Mouse (Mus musculus): ENCODE measurements around the gene Klhl6. TPM values are rescaled to one million over a fixed set of nuclear protein-coding genes. Genes with fewer than 3 reads are reported as not detected.
A peak's percentile ranks its signal among the peaks of the same experiment; 100 is the strongest.

The Klhl6 gene
- polyA plus RNA-seq, 1 experiment: 3.8 TPM

GRCm38 (mm10) chr16:19967897-19968392, 14.9 kb downstream of the Klhl6 start:
- no peak for TF ChIP-seq POLR2A (IDR thresholded peaks at IDR 0.05; ENCODE audit: borderline replicate concordance, extremely low read depth, insufficient read depth, insufficient read length, poor library complexity, severe bottlenecking)
- no peak for TF ChIP-seq CTCF (IDR thresholded peaks at IDR 0.05; ENCODE audit: borderline replicate concordance, extremely low read depth, insufficient read depth, insufficient read length)
- DNase-seq (ENCODE audit: low read depth): no peak

- TF ChIP-seq CTCF (IDR thresholded peaks at IDR 0.05; ENCODE audit: borderline replicate concordance, extremely low read depth, insufficient read depth, insufficient read length) (no peak), POLR2A (IDR thresholded peaks at IDR 0.05; ENCODE audit: borderline replicate concordance, extremely low read depth, insufficient read depth, insufficient read length, poor library complexity, severe bottlenecking) (no peak)
- no peak for DNase-seq (ENCODE audit: low read depth)
Measured at GRCm38 (mm10) chr16:19966976-19967375, 15.9 kb downstream of the Klhl6 start.

- no peak for DNase-seq (ENCODE audit: low read depth)
- TF ChIP-seq POLR2A (IDR thresholded peaks at IDR 0.05; ENCODE audit: borderline replicate concordance, extremely low read depth, insufficient read depth, insufficient read length, poor library complexity, severe bottlenecking) (no peak), CTCF (IDR thresholded peaks at IDR 0.05; ENCODE audit: borderline replicate concordance, extremely low read depth, insufficient read depth, insufficient read length) (no peak)
Measured at GRCm38 (mm10) chr16:19966437-19966836, 16.4 kb downstream of the Klhl6 start.

- no peak for DNase-seq (ENCODE audit: low read depth)
- TF ChIP-seq POLR2A (IDR thresholded peaks at IDR 0.05; ENCODE audit: borderline replicate concordance, extremely low read depth, insufficient read depth, insufficient read length, poor library complexity, severe bottlenecking): no peak
- TF ChIP-seq CTCF (IDR thresholded peaks at IDR 0.05; ENCODE audit: borderline replicate concordance, extremely low read depth, insufficient read depth, insufficient read length): no peak
Measured at GRCm38 (mm10) chr16:19962951-19963350, 19.9 kb downstream of the Klhl6 start.

- DNase-seq (ENCODE audit: low read depth): no peak
- no peak for TF ChIP-seq CTCF (IDR thresholded peaks at IDR 0.05; ENCODE audit: borderline replicate concordance, extremely low read depth, insufficient read depth, insufficient read length)
- no peak for TF ChIP-seq POLR2A (IDR thresholded peaks at IDR 0.05; ENCODE audit: borderline replicate concordance, extremely low read depth, insufficient read depth, insufficient read length, poor library complexity, severe bottlenecking)
Measured at GRCm38 (mm10) chr16:19961070-19961469, 21.8 kb downstream of the Klhl6 start.

- TF ChIP-seq CTCF (IDR thresholded peaks at IDR 0.05; ENCODE audit: borderline replicate concordance, extremely low read depth, insufficient read depth, insufficient read length) (no peak), POLR2A (IDR thresholded peaks at IDR 0.05; ENCODE audit: borderline replicate concordance, extremely low read depth, insufficient read depth, insufficient read length, poor library complexity, severe bottlenecking) (no peak)
- peak; percentile 14 for DNase-seq (ENCODE audit: low read depth)
Measured at GRCm38 (mm10) chr16:19960407-19961058, 22.3 kb downstream of the Klhl6 start.

GRCm38 (mm10) chr16:19957051-19957450, 25.8 kb downstream of the Klhl6 start:
- DNase-seq (ENCODE audit: low read depth): no peak
- no peak for TF ChIP-seq POLR2A (IDR thresholded peaks at IDR 0.05; ENCODE audit: borderline replicate concordance, extremely low read depth, insufficient read depth, insufficient read length, poor library complexity, severe bottlenecking)
- TF ChIP-seq CTCF (IDR thresholded peaks at IDR 0.05; ENCODE audit: borderline replicate concordance, extremely low read depth, insufficient read depth, insufficient read length): no peak

- TF ChIP-seq POLR2A (IDR thresholded peaks at IDR 0.05; ENCODE audit: borderline replicate concordance, extremely low read depth, insufficient read depth, insufficient read length, poor library complexity, severe bottlenecking): no peak
- no peak for TF ChIP-seq CTCF (IDR thresholded peaks at IDR 0.05; ENCODE audit: borderline replicate concordance, extremely low read depth, insufficient read depth, insufficient read length)
- no peak for DNase-seq (ENCODE audit: low read depth)
Measured at GRCm38 (mm10) chr16:19947336-19947735, 35.5 kb downstream of the Klhl6 start.

GRCm38 (mm10) chr16:19946578-19947298, 36.1 kb downstream of the Klhl6 start:
- TF ChIP-seq CTCF (IDR thresholded peaks at IDR 0.05; ENCODE audit: borderline replicate concordance, extremely low read depth, insufficient read depth, insufficient read length) (no peak), POLR2A (IDR thresholded peaks at IDR 0.05; ENCODE audit: borderline replicate concordance, extremely low read depth, insufficient read depth, insufficient read length, poor library complexity, severe bottlenecking) (no peak)
- peak; percentile 7 for DNase-seq (ENCODE audit: low read depth)

- no peak for TF ChIP-seq POLR2A (IDR thresholded peaks at IDR 0.05; ENCODE audit: borderline replicate concordance, extremely low read depth, insufficient read depth, insufficient read length, poor library complexity, severe bottlenecking)
- TF ChIP-seq CTCF (IDR thresholded peaks at IDR 0.05; ENCODE audit: borderline replicate concordance, extremely low read depth, insufficient read depth, insufficient read length): no peak
- DNase-seq (ENCODE audit: low read depth): no peak
Measured at GRCm38 (mm10) chr16:19920823-19921222, 62.0 kb downstream of the Klhl6 start.

GRCm38 (mm10) chr16:19918286-19918685, 64.6 kb downstream of the Klhl6 start:
- TF ChIP-seq POLR2A (IDR thresholded peaks at IDR 0.05; ENCODE audit: borderline replicate concordance, extremely low read depth, insufficient read depth, insufficient read length, poor library complexity, severe bottlenecking): no peak
- no peak for TF ChIP-seq CTCF (IDR thresholded peaks at IDR 0.05; ENCODE audit: borderline replicate concordance, extremely low read depth, insufficient read depth, insufficient read length)
- no peak for DNase-seq (ENCODE audit: low read depth)
